Mouse (Mus musculus): Measurements from ENCODE around the gene Ptcra. TPM values are rescaled to one million over a fixed set of nuclear protein-coding genes. Genes with fewer than 3 reads are reported as not detected.
"Not testable (repeated sequence)": the region's sequence is repeated elsewhere in the genome, so short reads cannot be mapped to it uniquely, and the experiment has no call there.

The Ptcra gene
- not detected for total RNA-seq (2021)
- long read RNA-seq, experiment 1 = 0 reads
- long read RNA-seq, experiment 2 = 0 reads

DNA sequence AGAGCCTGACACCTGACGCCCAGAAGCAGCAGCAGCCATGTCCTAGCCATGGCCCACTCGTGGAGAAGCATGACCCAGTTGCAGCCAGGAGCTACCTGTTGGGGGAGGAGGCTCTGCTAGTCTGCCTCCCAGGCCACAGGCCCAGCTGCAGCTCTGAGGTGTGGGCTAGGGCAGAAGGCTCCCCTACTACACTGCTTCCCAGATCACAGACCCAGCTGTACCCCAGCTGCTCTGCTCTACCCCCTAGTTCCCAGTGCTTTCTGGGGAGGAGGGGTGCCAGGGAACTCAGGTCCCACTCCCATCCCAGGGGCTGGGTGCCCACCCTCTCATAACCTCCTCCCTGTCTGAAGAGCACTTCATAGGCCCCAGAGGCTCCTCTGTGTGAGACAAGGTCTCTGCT is at the start of gene Ptcra:
TSS of gene Ptcra (minus strand) at position 169 of the 400 bp plus-strand sequence.
- no peak for DNase-seq (ENCODE audit: low spot score)

DNA sequence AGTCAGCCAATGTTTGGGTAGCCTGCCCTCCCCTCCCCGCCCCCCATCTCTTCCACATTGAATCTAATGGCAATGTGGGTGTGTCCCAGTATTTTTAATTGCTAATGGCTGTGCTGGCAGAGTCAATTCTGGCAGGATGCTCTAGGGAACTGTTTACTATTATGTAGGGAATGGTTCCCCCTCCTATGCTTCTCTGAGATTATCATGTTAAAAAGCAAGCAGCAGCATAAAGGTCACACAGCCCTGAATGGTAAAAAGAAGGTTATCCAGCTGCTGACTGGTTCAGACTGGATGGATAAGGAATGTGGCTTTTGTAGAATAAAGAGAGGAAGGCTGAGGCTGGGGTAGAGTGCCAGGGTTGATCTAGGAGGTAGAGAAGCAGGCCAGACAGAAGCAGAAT is 48.9 kb upstream of the Ptcra start:
- DNase-seq (ENCODE audit: low spot score) = no peak

DNA sequence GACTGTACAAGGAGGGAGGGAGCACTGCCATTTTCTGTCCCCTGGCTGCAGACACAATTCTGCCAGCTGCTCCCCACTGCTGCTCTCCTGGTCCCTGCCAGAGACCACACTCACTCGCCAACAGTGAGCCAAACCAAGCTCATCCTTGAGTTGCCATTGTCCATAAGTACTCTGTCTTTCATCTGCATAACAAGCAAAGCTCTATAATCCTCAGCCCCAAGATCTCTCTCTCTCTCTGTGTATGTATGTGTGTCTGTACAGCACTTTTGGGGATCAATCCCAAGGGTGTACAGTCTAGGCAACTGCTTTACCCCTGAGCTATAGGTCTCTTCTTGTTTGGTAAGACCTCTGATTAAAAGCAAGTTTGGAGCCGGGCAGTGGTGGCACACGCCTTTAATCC is 47.2 kb upstream of the Ptcra start:
- DNase-seq (ENCODE audit: low spot score) = no peak

DNA sequence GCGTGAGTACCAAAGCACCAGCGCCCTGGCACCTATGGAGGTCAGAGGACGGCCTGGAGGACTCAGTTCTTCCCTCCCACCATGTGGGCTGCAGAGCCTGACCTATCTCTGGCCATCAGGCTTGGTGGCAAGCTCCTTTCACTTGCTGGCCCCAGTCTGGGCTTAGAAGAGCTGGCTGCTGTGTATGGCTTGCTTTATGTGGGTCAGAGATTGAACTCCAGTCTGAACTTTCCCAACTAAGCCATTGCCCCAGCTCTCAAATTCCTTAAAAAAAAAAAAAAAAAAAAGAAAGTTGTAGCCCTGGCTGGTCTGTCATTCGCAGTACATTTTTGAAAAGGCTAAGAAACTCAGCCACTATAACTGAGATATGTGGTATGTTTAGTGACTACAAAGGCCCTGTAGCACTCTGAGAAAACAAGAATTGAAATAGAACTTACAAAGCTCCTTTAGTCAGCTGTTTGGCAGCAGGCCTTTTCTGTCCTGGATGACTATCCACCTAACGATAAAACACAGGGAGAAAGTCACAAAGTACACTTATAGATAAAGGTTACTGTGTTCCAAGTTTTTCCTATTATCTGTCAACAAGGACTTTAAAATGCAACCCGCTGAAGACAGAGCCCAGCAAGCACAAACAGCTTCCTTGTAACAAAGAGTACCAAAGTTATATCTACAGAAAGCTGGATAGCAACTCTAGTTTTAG is 45.8 kb upstream of the Ptcra start:
- no peak for DNase-seq (ENCODE audit: low spot score)

DNA sequence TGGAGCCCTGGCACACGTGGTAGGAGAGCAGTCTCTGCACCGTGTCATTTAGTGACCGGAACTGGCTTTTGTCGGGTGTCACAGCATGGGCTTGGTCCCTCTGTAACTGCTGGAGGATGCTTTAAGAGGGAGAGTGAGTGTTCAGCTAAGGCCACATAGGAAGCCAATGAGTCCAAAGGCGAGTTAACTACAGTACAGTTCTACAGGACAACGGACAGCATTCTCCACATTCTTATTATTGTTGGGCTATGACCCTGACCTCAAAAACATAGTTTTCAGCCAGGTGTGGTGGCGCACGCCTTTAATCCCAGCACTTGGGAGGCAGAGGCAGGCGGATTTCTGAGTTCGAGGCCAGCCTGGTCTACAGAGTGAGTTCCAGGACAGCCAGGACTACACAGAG is 44.9 kb upstream of the Ptcra start:
- DNase-seq (ENCODE audit: low spot score) = no peak

DNA sequence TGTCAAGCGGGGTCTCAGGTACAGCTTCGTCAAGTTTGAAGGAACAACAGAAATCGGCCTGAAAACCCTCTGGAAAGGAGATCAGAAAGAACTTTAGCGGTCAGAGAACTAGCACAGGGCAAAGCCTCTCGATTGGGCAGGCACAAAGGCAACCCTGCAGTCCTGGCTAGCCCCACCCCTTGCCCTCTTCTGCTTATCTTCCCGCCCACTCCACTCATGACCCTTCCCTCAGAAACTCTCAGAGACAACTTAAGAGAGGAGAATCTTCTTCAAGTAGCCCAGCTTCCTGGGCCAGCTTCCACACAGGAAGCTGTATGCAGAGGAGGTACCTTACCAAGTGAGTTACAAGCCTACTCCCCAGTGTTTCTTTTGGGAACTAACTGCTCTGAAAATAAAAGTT is 38.2 kb upstream of the Ptcra start:
- no peak for DNase-seq (ENCODE audit: low spot score)

DNA sequence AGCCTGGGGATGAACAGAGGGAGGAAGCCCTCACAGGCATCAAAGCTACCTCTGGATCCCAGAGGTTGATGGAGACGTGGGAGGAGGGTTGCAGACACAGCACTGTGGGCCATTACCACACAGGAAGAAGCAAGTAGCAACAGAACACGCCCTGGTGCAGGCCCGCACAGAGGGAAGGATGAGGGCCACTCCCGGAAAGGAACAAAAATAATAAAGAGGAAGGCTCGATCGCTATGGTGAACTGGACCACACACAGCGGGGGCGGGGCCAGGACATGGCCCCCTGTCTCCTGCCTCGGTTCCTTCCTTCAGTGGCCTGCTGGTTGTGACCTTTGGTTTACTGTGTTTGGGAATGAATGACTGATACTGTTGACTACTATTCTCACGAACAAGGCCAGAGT is 36.2 kb upstream of the Ptcra start:
- DNase-seq (ENCODE audit: low spot score) = no peak

DNA sequence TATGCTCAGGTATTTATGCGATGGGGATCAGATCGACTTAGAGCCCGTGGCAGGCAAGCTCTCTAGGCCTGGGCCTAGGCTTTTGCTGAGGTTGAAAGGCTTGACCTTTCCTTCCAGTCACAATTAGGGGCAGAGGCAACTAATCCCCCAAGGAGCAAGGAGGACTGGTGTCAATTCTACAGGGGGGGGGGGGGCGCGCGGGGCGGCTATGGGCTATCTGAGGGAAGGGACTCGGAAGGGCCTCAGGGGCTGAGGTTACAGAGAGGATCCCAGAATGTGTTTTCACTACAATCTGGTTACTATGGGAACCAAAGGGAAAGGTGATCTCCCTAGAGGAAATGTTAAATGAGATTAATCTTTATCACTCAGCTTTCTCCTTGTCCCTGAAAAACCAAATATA is 33.9 kb upstream of the Ptcra start:
- DNase-seq (ENCODE audit: low spot score) = no peak

DNA sequence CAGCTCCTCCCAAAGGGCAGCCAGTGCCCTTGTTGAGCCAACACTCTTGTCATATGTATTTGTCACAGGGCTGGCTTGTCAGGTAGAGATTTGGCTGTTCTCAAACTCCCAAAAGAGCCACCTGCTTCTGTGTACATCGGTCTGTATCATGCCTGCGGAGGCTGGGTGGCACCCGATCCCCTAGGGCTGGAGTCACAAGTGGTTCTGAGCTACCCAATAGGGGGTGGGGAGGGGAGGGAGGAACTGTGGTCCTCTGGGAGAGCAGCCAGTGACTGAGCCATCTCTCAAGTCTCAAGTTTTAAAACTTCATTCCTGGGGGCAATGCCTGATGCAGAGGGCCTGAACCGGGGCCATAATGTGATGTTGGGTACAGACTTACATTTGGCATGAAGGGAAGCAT is 33.2 kb upstream of the Ptcra start:
- DNase-seq (ENCODE audit: low spot score) = no peak

DNA sequence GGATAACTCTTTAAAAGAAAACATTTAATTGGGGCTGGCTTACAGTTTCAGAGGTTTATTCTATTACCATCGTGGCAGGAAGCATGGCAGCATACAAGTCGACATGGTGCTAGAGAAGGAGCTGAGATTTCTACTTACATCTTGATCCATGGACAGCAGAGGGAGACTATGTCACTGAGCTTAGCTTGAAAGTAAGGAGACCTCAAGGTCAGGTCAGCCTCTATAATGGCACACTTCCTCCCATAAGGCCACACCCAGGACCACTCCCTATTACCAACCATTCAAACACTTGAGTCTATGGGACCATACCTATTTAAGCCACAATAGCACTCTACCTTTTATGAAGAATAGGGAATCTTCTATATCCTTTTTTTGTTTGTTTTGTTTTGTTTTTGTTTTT is 29.5 kb upstream of the Ptcra start:
- DNase-seq (ENCODE audit: low spot score) = no peak

DNA sequence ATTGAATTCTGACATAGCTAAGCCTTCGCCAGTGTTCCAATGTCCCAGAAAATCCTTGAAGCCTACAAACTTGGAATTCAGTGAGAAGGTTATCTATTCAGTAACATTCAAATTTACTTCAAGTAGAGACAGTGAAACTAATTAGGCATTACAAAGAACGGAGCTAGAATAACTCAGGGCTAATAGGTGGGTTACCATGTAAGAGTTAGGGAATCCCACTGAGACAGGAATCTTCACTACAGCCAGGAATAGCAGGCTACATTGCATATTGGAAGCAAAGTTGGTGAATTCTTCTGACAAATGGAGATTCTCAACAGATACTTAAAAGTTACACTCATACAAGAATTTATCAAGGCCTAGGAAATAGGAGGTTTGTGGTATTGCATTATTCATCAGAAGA is 24.5 kb upstream of the Ptcra start:
- not testable (repeated sequence) for DNase-seq (ENCODE audit: low spot score)

DNA sequence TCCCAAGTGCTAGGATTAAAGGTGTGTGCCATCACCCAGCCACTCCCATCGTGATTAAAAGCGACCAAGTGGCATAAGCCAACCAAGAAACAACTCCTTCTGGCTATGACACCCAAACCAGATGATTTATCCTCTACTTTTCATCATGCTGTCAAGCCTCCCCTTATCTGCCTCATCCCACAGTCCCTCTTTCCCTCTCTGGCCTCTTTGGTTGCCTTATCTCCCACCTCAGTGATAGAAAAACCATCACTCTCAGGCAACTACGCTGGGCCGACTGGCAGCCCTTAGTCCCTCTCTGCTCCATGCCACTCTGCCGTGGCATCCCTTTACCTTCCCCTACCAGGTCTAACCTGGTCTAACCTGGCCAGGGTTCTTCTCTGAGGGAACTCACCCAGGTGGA is 23.4 kb upstream of the Ptcra start:
- no peak for DNase-seq (ENCODE audit: low spot score)

DNA sequence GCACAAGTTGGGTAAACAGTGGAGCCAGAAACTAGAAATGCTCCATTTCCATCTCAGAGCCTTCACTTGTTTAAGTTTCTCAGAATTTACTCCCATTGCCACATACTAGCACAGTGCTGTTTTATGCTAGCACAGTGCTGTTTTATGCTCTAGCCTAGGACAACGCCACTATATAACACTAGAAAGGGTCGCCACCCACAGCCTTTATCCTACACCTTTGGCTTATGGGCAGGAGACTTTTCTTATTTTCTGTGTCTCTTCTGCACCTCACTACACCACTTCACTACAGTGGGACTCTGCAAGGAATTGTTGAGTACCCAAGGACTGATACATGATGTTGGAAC is 19.7 kb upstream of the Ptcra start:
- no peak for DNase-seq (ENCODE audit: low spot score)

DNA sequence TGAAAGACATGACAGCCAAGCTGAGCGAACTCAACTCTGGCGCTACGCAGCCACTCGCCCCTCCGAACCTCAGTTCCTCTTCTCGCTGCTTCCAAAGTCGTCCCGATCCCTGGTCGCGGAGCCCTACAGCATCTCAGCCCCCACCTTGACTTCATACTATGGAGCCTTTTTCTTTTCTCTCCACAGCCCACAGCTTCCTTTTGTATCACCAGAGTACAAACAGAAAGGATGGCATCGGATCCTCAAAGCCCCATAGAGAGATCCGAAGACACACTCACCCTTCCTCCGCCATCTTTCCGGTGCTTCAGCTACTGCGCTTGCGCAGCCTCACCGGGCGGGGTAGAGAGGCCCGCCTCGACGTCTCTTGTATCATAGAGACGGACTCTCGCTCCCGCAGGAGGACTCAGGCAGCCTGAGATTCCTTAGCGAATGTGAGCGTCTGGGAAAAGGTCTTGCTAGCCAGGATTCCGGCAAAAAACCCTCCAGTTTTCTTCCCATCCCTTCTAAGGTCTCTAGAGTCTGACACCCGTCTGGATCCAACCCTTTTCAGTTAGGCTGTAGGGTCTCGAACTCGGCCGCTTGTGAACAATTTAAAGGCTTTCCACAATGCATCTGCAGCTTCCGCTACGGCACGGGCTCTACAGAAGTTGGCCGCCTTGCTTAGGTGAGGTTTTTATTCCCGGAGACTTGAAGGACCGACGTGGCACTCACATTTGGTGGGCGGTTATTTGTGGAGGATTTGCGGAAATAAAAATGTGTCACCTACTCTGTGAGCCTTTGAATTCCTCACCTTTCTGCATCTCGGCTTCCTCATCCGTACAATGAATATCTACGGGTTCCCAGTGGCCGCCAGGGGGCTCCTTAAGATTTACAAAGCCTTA is 19.1 kb upstream of the Ptcra start, which contains the start of gene Rpl7l1:
TSS of gene Rpl7l1 (minus strand) at position 332 of the 881 bp plus-strand sequence.
- peak; percentile 92 for DNase-seq (ENCODE audit: low spot score)

DNA sequence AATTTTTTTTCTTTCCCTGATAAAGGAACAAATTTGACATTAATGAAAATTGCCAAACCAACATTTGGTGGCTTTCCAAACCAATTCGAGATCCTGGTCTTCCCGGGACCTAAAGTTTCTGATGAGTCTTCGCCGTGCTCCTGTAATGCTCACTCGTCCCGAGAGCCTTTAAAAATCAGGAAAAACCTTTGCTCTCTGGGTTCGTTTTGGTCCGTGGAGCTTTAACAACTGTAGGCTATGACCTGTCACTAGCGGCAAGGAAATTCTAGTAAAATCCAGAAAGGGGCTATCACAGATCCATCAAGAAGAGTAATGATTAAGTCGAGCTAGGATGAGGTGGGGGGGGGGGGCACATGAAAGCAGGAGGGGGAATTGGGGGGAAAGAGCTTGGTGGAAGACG is 18.4 kb upstream of the Ptcra start:
- no peak for DNase-seq (ENCODE audit: low spot score)

DNA sequence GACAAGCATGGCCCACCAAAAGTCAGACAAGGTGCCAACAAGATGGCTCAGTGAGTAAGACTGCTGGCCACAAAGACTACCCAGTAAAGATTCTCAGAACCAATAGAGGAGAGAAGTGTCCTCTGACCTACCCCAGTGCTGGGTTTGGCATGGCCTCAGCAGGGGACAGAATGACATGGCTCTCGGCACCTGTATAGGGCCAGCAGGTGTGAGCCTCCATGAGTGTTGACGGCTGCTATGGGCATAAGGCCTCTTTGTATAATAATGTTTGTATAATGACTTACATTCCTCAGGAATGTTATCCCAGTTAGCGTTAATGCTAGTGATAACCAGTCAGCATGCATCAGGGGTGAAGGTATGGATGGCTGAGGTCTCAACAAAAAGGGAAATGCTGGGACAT is 12.6 kb upstream of the Ptcra start:
- DNase-seq (ENCODE audit: low spot score) = no peak

DNA sequence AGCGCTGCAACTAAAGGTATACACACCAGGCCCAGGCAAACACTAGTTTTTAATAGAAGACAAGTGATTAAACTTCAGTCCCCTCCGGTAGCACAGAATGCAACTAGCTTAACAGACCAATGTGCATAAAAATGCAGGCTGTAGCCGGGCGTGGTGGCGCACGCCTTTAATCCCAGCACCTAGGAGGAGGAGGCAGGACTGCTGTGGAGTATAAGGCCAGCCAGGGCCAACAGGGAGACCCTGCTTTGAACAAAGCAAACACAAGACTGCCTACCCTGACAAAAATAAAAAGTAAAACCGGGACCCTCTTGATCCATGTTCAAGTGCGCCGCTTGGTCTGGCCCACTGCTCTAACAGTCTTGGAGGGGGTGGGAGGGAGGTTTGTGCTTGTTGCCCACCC is 11.6 kb upstream of the Ptcra start:
- DNase-seq (ENCODE audit: low spot score) = no peak

DNA sequence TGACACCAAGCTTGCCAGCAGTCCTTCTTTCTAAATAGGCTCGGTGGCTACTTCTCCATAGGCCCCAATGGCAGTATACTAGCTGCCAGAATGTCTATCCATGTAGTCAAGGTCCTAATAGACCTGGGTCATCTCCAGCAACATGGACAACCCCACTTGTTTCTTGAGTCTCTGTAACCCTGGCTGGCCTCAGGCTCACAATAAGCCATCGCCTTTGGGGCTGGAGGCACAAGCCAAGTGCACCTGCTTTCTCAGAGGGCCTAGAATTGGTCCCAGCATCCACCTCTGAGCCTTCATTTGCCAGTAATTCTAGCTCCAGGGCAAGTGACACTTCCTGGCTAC is 10.6 kb upstream of the Ptcra start:
- DNase-seq (ENCODE audit: low spot score) = no peak

DNA sequence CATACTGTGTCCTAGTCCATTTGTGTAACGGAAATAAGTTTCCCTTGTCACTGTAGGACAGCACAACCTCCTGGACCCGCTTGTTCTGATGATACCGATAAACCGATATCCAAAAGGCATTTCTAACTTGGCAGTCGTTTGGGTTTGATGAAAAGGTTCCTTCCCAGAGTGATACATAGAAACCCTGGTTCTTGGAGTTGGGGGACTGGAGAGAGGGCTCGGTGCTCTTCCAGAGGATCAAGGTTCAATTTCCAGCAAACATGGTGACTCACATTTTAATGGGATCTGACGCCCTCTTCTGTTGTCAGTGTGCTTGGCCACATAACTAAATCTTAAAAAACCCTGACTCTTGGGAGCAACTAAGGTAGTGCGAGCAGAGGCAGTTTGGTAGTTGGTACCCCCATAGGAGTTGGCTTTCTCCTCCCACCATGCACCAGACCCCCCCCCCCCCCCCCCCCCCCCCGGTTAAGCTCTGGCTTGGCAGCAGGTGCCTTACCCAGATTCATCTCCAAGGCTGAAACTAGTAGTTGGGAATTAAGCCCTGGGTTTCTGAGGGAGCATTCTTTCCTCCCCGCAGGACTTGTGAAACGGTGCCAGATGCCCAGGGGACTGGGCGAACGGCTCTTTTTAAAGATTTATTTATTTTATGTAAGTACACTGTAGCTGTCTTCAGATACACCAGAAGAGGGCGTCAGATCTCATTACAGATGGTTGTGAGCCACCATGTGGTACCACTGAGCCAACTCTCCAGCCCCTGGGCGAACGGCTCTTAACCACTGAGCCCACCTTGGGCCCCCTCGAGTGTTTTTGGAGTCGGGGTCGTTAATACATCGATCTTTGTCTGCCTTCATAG is 10.0 kb upstream of the Ptcra start:
- no peak for DNase-seq (ENCODE audit: low spot score)

DNA sequence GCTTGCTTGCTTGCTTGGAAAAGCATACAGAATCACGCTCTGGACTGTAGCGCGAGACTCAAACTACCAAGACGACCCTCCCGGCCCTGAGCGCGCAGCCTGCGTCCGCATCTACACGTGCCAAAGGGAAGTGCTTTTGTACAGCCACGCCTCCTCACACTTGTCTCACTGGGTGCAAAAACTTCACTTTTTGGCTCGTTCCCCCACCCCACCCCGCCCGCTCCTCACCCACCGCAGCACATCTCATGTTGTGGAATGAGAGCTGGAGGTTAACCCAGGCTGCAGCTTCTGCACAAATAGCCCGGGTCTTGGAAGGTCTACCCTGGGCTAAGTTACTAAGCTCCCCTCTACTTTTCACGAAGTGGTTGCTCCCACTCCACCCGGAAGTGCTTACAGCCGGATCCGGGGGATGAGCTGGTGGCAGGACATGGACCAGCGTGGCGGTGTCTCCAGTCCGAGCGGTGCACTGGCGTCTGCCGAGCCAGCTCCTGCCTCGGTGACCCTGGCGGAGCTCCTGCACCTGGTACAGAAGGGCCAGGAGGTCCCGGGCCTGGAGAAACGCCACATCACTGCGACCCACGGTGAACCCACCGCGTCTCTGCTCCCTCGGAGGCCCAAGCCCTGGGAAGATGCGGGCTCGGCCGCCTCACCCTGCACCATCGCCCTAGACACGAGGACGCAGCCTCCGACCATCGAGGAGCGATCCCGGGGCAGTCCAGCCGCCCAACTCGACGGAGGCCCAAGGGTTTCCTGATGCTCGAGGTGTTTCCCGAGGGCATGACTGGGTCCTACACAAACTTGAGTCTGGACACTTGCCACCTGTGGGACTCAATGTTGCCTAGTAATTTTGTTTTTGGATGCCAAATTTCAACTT is 9.1 kb upstream of the Ptcra start, which contains the start of gene 2310039H08Rik:
TSS of gene 2310039H08Rik (plus strand) at position 232 of the 874 bp plus-strand sequence.
- peak; percentile 85 for DNase-seq (ENCODE audit: low spot score)

DNA sequence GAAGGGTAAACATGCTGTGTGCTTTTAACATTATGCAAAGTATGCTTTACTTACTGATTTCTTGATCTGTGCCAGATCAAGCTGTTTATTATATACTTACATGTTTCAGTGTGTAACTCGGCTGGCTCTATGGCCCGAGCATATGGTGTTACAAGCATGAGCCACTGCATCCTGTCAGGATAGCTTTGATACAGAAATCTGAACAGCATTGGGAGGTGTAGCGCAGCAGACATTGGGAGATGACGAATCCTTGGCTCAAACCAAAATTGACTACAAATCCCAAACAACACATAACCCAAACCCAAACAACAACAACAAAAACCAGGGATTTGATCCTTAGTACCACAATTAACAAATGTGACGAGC is 8.5 kb upstream of the Ptcra start:
- no peak for DNase-seq (ENCODE audit: low spot score)
